Mouse (Mus musculus): ENCODE measurements at regions not wholly inside any gene's neighbourhood (a gene's known extent, or its start where the extent isn't known, plus 50 kb on each side); places are given as distances from the start of the nearest gene placed in this dataset.

GRCm38 (mm10) chr11:43344767-43345561, 81.1 kb downstream of the Pttg1 start:
- DNase-seq (ENCODE audit: extremely low spot score in 1 of 2, low spot score in 2 of 2) = no peak
- H3K27ac ChIP-seq = no peak overlapping the region
- no peak for TF ChIP-seq CTCF (IDR thresholded peaks at IDR 0.05)
- H3K4me3 ChIP-seq = no peak overlapping the region
- intact Hi-C loops (cut with DNase I) = loop anchor here (5.0 kb wide), 3 partner anchors 83 to 1163 kb away; partner anchors contain the start of gene Gabra1

- no peak for DNase-seq (ENCODE audit: extremely low spot score in 1 of 2, low spot score in 2 of 2)
- Histone ChIP-seq H3K27ac (no peak overlapping the region), H3K4me3 (no peak overlapping the region)
- no peak for TF ChIP-seq CTCF (IDR thresholded peaks at IDR 0.05)
- intact Hi-C loops (cut with DNase I) = no loop called here
Measured at GRCm38 (mm10) chr11:43343574-43343973, 82.5 kb downstream of the Pttg1 start.

- no peak overlapping the region for H3K27ac ChIP-seq
- intact Hi-C loops (cut with DNase I) = loop anchor here (5.0 kb wide), 1 partner anchor 526 kb away; no protein-coding TSS in a partner anchor
- H3K4me3 ChIP-seq = no peak overlapping the region
- TF ChIP-seq CTCF (IDR thresholded peaks at IDR 0.05) = no peak
- no peak for DNase-seq (ENCODE audit: extremely low spot score in 1 of 2, low spot score in 2 of 2)
Measured at GRCm38 (mm10) chr11:43338377-43338993, 87.6 kb downstream of the Pttg1 start.

GRCm38 (mm10) chr11:43335668-43336265, 90.3 kb downstream of the Pttg1 start:
- intact Hi-C loops (cut with DNase I) = loop anchor here (5.0 kb wide), 1 partner anchor 523 kb away; no protein-coding TSS in a partner anchor
- Histone ChIP-seq H3K27ac (no peak overlapping the region), H3K4me3 (no peak overlapping the region)
- DNase-seq (ENCODE audit: extremely low spot score in 1 of 2, low spot score in 2 of 2) = no peak
- no peak for TF ChIP-seq CTCF (IDR thresholded peaks at IDR 0.05)

GRCm38 (mm10) chr11:43333547-43333946, 92.5 kb downstream of the Pttg1 start:
- no peak overlapping the region for H3K4me3 ChIP-seq
- no peak for TF ChIP-seq CTCF (IDR thresholded peaks at IDR 0.05)
- intact Hi-C loops (cut with DNase I) = no loop called here
- no peak overlapping the region for H3K27ac ChIP-seq
- no peak for DNase-seq (ENCODE audit: extremely low spot score in 1 of 2, low spot score in 2 of 2)

- intact Hi-C loops (cut with DNase I) = no loop called here
- H3K27ac ChIP-seq = no peak overlapping the region
Measured at GRCm38 (mm10) chr11:43313996-43314395, 112.1 kb downstream of the Pttg1 start.

More at GRCm38 (mm10) chr11:43313996-43314395, 112.1 kb downstream of the Pttg1 start:
- no peak for DNase-seq (ENCODE audit: extremely low spot score in 1 of 2, low spot score in 2 of 2)
- no peak overlapping the region for H3K4me3 ChIP-seq
- no peak for TF ChIP-seq CTCF (IDR thresholded peaks at IDR 0.05)

All from left cerebral cortex, adult 2 months (tissue).